Mouse (Mus musculus): ENCODE results near the gene Stxbp2. TPM values are rescaled to one million over a fixed set of nuclear protein-coding genes. Genes with fewer than 3 reads are reported as not detected.
"Not testable (repeated sequence)": the region's sequence is repeated elsewhere in the genome, so short reads cannot be mapped to it uniquely, and the experiment has no call there.

Gene Stxbp2
- polyA plus RNA-seq (2012; rRNA removed), result 102 and 109 TPM in 2 replicates

GRCm38 (mm10) chr8:3630647-3631477, at the start of gene Stxbp2:
Stxbp2 (plus strand) TSS chr8:3630955.
- no peak for DNase-seq (ENCODE audit: low read depth)

- not testable (repeated sequence) for DNase-seq (ENCODE audit: low read depth)
Measured at GRCm38 (mm10) chr8:3581961-3582360, 48.8 kb upstream of the Stxbp2 start.

- DNase-seq (ENCODE audit: low read depth), result no peak
Measured at GRCm38 (mm10) chr8:3586452-3586851, 44.3 kb upstream of the Stxbp2 start.

GRCm38 (mm10) chr8:3586993-3587390, 43.8 kb upstream of the Stxbp2 start, which contains the start of gene Camsap3:
Camsap3 (plus strand) TSS chr8:3587293.
- no peak for DNase-seq (ENCODE audit: low read depth)

- no peak for DNase-seq (ENCODE audit: low read depth)
Measured at GRCm38 (mm10) chr8:3587391-3588257, 43.1 kb upstream of the Stxbp2 start.

- DNase-seq (ENCODE audit: low read depth), result no peak
Measured at GRCm38 (mm10) chr8:3588258-3588633, 42.5 kb upstream of the Stxbp2 start.

- DNase-seq (ENCODE audit: low read depth), result no peak
Measured at GRCm38 (mm10) chr8:3593470-3593869, 37.3 kb upstream of the Stxbp2 start.

- DNase-seq (ENCODE audit: low read depth), result no peak
Measured at GRCm38 (mm10) chr8:3594466-3594865, 36.3 kb upstream of the Stxbp2 start.

GRCm38 (mm10) chr8:3598054-3598453, 32.7 kb upstream of the Stxbp2 start:
- DNase-seq (ENCODE audit: low read depth), result no peak

- no peak for DNase-seq (ENCODE audit: low read depth)
Measured at GRCm38 (mm10) chr8:3599219-3599618, 31.5 kb upstream of the Stxbp2 start.

GRCm38 (mm10) chr8:3600401-3600800, 30.4 kb upstream of the Stxbp2 start:
- DNase-seq (ENCODE audit: low read depth), result no peak

- DNase-seq (ENCODE audit: low read depth), result no peak
Measured at GRCm38 (mm10) chr8:3603439-3603838, 27.3 kb upstream of the Stxbp2 start.

- DNase-seq (ENCODE audit: low read depth), result no peak
Measured at GRCm38 (mm10) chr8:3606593-3606992, 24.2 kb upstream of the Stxbp2 start.

- DNase-seq (ENCODE audit: low read depth), result no peak
Measured at GRCm38 (mm10) chr8:3607822-3608221, 22.9 kb upstream of the Stxbp2 start.

GRCm38 (mm10) chr8:3609046-3609815, 21.5 kb upstream of the Stxbp2 start:
- peak; percentile 84 for DNase-seq (ENCODE audit: low read depth)

- DNase-seq (ENCODE audit: low read depth), result no peak
Measured at GRCm38 (mm10) chr8:3609816-3610150, 21.0 kb upstream of the Stxbp2 start.

GRCm38 (mm10) chr8:3621199-3621970, 9.4 kb upstream of the Stxbp2 start, which contains the start of the genes Xab2 and Pet100:
Xab2 (minus strand) TSS chr8:3621316.
Pet100 (plus strand) TSS chr8:3621548.
- peak; percentile 96 for DNase-seq (ENCODE audit: low read depth)

- no peak for DNase-seq (ENCODE audit: low read depth)
Measured at GRCm38 (mm10) chr8:3622119-3622518, 8.6 kb upstream of the Stxbp2 start.

- no peak for DNase-seq (ENCODE audit: low read depth)
Measured at GRCm38 (mm10) chr8:3625445-3625844, 5.3 kb upstream of the Stxbp2 start, which contains the start of gene Pcp2. Pcp2 (minus strand) TSS chr8:3625545.

GRCm38 (mm10) chr8:3626971-3627370, 3.8 kb upstream of the Stxbp2 start:
- DNase-seq (ENCODE audit: low read depth), result no peak

GRCm38 (mm10) chr8:3628014-3628413, 2.7 kb upstream of the Stxbp2 start:
- no peak for DNase-seq (ENCODE audit: low read depth)

All from gonadal fat pad, adult 2 months (tissue).